Mouse (Mus musculus) thymus, adult 2 months (tissue): Measurements from ENCODE around the gene Acpp.

Experiments used
- CTCF ChIP-seq: fragments of 200-500 bp; IDR thresholded peaks from 2 replicates; pipeline ENCODE4 v1.5.1; 2012; ENCODE audit warnings: mild to moderate bottlenecking, control low read depth, low read length, moderate library complexity, borderline replicate concordance; ENCODE audit not compliant: control insufficient read depth, poor library complexity, insufficient read depth; ENCODE audit errors: extremely low read depth
- POLR2A ChIP-seq: fragments of 200-500 bp; IDR thresholded peaks from 2 replicates; pipeline ENCODE4 v1.6.1; 2012; ENCODE audit warnings: mild to moderate bottlenecking, low read length, control low read depth, moderate library complexity; ENCODE audit not compliant: control insufficient read depth, poor library complexity, insufficient read depth; ENCODE audit errors: extremely low read depth

DNA sequence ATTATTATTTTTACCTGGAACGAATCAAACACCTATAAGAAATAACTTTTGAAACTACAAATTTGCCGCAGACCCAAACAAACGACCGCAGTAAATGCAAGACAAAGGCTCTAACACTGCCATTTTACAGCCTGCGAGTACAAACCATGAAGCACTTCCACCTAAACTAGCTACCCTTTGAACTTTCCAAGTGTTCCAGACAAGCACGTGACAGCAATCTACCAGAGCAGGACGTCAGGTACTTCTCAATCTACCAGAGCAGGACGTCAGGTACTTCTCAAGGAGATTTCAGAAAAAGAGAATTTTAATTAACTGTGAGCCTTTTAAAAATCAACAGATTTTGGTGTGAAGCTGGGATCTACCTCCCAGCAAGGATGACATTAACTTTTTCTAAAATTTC, 86.4 kb downstream of the Acpp start:
- TF ChIP-seq POLR2A (no peak), CTCF (no peak)
